Mouse (Mus musculus): ENCODE data around the gene Speer4d. TPM values are rescaled to one million over a fixed set of nuclear protein-coding genes. Genes with fewer than 3 reads are reported as not detected.
"Not testable (repeated sequence)": the region's sequence is repeated elsewhere in the genome, so short reads cannot be mapped to it uniquely, and the experiment has no call there.

Speer4d gene
- not detected for total RNA-seq (2021)

DNA sequence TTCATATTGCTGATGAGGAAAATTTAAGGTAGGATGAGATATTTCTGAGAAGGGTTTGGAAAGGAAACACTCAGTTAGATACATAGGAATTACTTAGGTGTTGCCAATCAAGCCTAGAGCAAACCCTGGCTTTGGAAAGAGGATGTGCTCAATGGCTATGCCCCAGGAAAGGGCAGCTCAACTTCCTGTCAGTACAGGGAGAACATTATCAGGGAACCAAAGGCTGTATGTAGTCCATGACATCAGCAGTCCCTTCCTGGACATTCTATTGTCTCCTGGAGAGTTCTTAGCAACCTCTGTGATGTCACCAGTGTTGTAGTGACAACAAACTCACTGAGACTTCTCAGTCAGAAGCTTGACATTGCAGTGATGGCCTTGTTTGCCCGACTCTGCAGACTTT lies at the start of gene Speer4d:
Gene Speer4d, plus strand, starts transcription at position 301 of the 400 bp plus-strand sequence.
- intact Hi-C loops (cut with DNase I); DNase-seq: not testable (repeated sequence)

- DNase-seq; intact Hi-C loops (cut with DNase I): not testable (repeated sequence)
These were observed 45.1 kb upstream of the Speer4d start for GRCm38 (mm10) chr5:15573735-15574134.

GRCm38 (mm10) chr5:15577033-15577432 lies 41.8 kb upstream of the Speer4d start, which contains the start of gene Gm21083:
Gene Gm21083, plus strand, starts transcription at chr5:15577333.
- intact Hi-C loops (cut with DNase I); DNase-seq: not testable (repeated sequence)

- intact Hi-C loops (cut with DNase I), result not testable (repeated sequence)
- peak; percentile 15 to 21 for DNase-seq
These were observed 32.5 kb upstream of the Speer4d start for GRCm38 (mm10) chr5:15586351-15586750.

DNA sequence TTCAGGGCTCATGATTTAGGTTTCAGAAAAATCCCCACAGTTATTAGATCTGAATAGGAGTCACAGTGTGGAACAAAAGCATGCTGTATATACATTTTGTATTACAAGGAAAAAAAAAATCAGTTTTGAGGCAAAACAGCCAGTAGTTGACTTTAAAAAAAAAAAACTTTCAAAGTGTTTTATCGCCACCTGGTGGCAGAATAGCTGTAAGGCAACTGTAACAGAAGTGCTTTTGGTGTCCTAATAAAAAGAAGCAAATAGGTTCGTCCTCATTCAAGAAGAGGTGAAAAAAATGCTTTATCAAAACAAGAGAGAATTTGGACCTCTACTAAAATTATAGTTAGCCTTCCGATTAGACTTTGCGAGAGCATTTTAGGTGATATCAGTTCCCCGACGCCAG lies 30.6 kb upstream of the Speer4d start:
- DNase-seq, result not testable (repeated sequence)

GRCm38 (mm10) chr5:15590635-15591034 lies 28.2 kb upstream of the Speer4d start:
- intact Hi-C loops (cut with DNase I); DNase-seq: not testable (repeated sequence)

More for the DNA sequence above, 30.6 kb upstream of the Speer4d start:
- intact Hi-C loops (cut with DNase I), result not testable (repeated sequence)

- intact Hi-C loops (cut with DNase I); DNase-seq: not testable (repeated sequence)
These were observed 27.3 kb upstream of the Speer4d start for GRCm38 (mm10) chr5:15591577-15591976.

DNA sequence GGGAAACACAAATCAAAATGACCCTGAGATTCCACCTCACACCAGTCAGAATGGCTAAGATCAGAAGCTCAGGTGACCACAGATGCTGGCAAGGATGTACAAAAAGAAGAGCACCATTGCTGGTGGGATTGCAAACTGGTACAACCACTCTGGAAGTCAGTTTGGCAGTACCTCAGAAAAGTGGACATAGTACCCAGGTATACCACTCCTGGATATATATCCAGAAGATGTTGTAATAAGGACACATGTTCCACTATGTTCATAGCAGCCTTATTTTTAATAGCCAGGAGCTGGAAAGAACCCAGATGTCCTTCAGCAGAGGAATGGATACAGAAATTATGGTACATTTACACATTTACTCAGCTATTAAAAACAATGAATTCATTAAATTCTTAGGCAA lies 20.0 kb upstream of the Speer4d start:
- intact Hi-C loops (cut with DNase I); DNase-seq: not testable (repeated sequence)

GRCm38 (mm10) chr5:15600342-15600741 lies 18.5 kb upstream of the Speer4d start:
- intact Hi-C loops (cut with DNase I); DNase-seq: not testable (repeated sequence)

DNA sequence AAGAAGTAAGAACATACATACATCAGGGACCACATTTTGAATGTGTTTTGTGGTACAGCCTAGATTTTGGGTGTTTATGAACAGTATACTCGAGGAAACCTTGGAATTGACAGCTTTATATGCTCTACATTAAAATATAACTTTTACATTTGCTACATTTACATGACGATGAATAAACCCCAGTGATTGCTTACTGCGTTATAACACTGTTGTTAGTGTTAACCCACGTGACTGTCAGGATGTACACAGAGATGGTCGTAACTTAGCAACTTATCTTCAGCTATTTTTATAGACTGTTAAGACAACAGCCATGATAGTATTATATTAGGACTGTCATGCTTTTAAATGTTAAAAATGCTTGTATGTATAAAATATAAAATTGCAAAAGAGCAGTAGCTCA lies 17.4 kb upstream of the Speer4d start:
- DNase-seq; intact Hi-C loops (cut with DNase I): not testable (repeated sequence)

- DNase-seq; intact Hi-C loops (cut with DNase I): not testable (repeated sequence)
These were observed 16.9 kb upstream of the Speer4d start for GRCm38 (mm10) chr5:15601960-15602359.

- intact Hi-C loops (cut with DNase I); DNase-seq: not testable (repeated sequence)
These were observed 16.4 kb upstream of the Speer4d start for GRCm38 (mm10) chr5:15602424-15602947.

GRCm38 (mm10) chr5:15603008-15603407 lies 15.9 kb upstream of the Speer4d start:
- intact Hi-C loops (cut with DNase I); DNase-seq: not testable (repeated sequence)

DNA sequence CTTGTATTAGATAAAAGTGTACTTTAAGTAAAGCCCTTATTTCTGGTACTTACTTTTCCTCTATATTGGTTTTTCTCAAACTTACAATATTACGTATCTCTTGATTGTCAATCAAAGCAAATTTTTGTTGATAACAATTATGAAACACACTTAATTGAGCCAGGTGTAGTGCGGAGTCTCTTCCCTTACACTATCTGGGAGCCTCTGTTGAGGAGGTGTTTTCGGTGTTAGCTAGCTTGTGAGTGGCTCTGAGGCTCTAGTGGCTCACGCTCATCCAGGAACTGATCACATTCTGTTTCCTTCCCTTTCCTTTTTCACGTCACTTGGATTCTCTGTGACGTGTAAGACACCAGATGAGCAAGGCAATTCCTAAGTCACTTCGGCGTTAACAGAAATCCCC lies 15.3 kb upstream of the Speer4d start:
- intact Hi-C loops (cut with DNase I); DNase-seq: not testable (repeated sequence)

DNA sequence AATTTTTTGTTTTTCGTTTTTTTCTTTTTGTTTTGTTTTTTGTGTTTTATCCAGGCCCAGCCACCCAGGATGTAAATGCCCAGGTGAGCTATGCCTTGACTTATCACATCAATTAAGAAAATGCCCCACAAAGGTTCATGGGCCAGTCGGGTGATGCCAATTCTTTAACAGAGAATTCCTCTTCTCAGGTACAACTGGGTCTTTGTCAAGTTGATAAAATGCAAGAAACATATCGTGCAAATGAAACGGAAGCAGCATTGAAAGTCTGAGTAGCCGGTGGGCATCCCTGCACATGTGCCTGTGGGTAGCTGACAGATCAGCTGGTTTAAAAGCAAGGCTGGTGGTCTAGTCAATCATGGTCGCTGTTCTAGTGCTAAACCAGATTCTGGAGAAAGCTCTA lies 12.2 kb upstream of the Speer4d start:
- DNase-seq, result peak in 1 of 2 experiments; percentile 7
- intact Hi-C loops (cut with DNase I), result not testable (repeated sequence)

DNA sequence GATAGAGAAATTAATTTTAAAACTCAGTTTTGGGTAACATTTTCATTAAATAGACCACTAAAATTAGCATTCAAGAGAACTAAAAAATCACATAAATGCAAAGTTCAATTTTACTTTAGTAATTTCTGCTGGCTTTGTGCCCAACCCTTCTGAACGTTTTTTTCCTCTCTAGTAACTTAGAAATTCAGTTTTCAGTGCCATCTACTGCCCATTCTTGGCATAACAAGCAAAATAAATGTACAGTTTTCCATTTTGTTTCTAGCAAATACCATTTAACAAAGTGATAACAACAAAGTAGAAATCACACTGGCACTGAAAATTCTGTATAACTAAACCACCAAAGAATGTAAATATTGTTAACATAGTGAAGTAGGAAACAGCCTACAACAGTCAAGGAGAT lies 8.2 kb upstream of the Speer4d start:
- DNase-seq; intact Hi-C loops (cut with DNase I): not testable (repeated sequence)

GRCm38 (mm10) chr5:15616195-15616594 lies 2.7 kb upstream of the Speer4d start:
- DNase-seq; intact Hi-C loops (cut with DNase I): not testable (repeated sequence)

GRCm38 (mm10) chr5:15628136-15628535 lies 9.3 kb downstream of the Speer4d start:
- intact Hi-C loops (cut with DNase I); DNase-seq: not testable (repeated sequence)

- DNase-seq; intact Hi-C loops (cut with DNase I): not testable (repeated sequence)
These were observed 11.2 kb downstream of the Speer4d start for GRCm38 (mm10) chr5:15630068-15630467.

- DNase-seq; intact Hi-C loops (cut with DNase I): not testable (repeated sequence)
These were observed 18.8 kb downstream of the Speer4d start for GRCm38 (mm10) chr5:15637637-15638036.

DNA sequence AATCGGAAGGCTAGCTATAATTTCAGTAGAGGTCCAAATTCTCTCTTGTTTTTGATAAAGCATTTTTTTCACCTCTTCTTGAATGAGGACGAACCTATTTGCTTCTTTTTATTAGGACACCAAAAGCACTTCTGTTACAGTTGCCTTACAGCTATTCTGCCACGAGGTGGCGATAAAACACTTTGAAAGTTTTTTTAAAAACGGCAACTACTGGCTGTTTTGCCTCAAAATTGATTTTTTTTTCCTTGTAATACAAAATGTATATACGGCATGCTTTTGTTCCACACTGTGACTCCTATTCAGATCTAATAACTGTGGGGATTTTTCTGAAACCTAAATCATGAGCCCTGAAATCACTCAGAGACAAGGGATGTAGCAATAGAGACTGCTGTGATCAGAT lies 26.8 kb downstream of the Speer4d start:
- DNase-seq; intact Hi-C loops (cut with DNase I): not testable (repeated sequence)

- DNase-seq; intact Hi-C loops (cut with DNase I): not testable (repeated sequence)
These were observed 33.5 kb downstream of the Speer4d start for GRCm38 (mm10) chr5:15652334-15652733.
